Mouse (Mus musculus) right cerebral cortex, adult 2 months (tissue): Measurements from ENCODE around the gene Olfr1121.
"Not testable (repeated sequence)": the region's sequence is repeated elsewhere in the genome, so short reads cannot be mapped to it uniquely, and the experiment has no call there.

Experiments
- DNase-seq, 2 experiments: peaks; one replicate each; pipeline ENCODE4 v3.0.0; 2021 to 2022; ENCODE audit warnings: low spot score in 2 of 2

Olfr1121 gene

GRCm38 (mm10) chr2:87369595-87369994, at the start of gene Olfr1121:
Gene Olfr1121 (plus strand): TSS chr2:87369895.
- DNase-seq, result no peak

DNA sequence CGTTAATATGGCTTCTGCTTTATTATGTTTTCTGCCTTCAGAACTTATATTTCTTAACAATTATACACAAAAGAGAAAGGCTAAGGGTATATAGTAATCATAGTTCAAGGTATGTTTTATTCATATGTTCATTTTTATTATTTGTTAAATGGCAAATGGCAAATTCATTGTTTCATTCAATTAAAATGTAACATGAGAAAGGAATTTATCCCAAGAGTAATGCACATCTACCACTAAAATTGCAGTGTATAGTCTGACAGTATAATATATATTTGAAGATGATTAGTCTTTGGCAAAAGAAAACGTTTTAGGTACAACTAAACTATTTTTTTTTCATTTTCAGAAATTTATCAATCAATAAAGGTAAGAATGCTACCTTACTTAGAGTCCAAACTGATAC, 15.2 kb upstream of the Olfr1121 start, which contains the start of gene Olfr1120:
Gene Olfr1120 (plus strand): TSS at position 301 of the 400 bp plus-strand sequence.
- DNase-seq, result no peak

DNA sequence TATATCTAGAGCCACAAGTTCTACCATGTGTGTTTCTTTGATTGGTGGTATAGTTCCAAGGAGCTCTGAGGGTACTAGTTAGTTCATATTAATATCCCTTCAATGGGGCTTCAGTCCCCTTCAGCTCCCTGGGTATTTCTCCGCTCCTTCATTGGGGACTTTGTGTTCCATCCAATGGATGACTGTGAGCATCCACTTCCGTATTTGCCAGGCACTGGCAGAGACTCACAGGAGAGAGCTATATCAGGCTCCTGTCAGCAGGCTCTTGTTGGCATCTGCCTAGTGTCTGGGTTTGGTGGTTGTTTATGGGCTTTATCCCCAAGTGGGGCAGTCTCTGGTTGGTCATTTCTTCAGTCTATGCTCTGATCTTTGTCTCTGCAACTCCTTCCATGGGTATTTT, 9.6 kb upstream of the Olfr1121 start:
- not testable (repeated sequence) for DNase-seq

GRCm38 (mm10) chr2:87371726-87372125, 2.0 kb downstream of the Olfr1121 start:
- DNase-seq, result no peak

DNA sequence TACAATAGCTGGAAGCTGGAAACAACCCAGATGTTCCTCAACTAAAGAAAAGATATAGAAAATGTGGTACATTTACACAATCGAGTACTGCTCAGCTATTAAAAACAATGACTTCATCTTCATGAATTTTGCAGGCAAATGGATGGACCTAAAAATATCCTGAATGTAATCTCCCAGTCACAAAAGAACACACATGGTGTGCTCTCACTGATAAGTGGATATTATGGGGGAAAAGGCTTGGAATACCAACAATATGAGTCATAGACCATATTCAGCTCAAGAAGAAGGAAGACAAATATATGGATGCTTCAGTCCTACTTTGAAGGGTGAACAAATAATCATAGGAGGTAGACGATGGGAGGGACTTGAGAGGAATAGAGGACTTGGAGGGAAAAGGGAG, 14.2 kb downstream of the Olfr1121 start:
- no peak for DNase-seq

GRCm38 (mm10) chr2:87385549-87385948, 15.9 kb downstream of the Olfr1121 start, which contains the start of gene Olfr1122:
Gene Olfr1122 (plus strand): TSS chr2:87385849.
- DNase-seq, result no peak

DNA sequence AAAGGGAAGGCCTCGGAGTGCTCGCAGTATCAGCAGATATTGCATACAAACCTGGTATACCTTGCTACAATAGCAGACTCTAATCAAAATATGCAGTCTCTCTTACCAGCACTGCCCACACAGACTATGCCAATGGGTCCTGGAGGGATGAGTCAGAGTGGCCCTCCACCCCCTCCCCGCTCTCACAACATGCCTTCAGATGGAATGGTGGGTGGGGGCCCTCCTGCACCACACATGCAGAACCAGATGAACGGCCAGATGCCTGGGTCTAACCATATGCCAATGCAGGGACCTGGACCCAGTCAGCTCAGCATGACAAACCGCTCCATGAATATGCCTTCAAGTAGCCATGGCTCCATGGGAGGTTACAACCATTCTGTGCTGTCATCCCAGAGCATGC, 23.9 kb downstream of the Olfr1121 start:
- DNase-seq, result peak in 1 of 2 experiments; percentile 5

- DNase-seq, result peak; percentile 13 to 22
Measured at GRCm38 (mm10) chr2:87394686-87395085, 25.0 kb downstream of the Olfr1121 start.

- no peak for DNase-seq
Measured at GRCm38 (mm10) chr2:87416335-87416734, 46.6 kb downstream of the Olfr1121 start, which contains the start of gene Olfr1123. Gene Olfr1123 (plus strand): TSS chr2:87416635.
